ENCODE assay signal across 8 mouse cellular contexts in genomic region chr7:99355731-99356131, GRCm38 (mm10). TPM values are rescaled to one million over a fixed set of nuclear protein-coding genes. Genes with fewer than 3 reads are reported as not detected.
DNase-seq lines count a peak whose midpoint lies in the region; ATAC-seq and TF ChIP-seq lines count a peak whose summit lies in the region.

No protein-coding gene starts in this region.

- peaks cover 11% of the 10 kb centered on the region; the same call in 1 of the 2 replicates for H3K4me1 ChIP-seq in cerebellum, adult 2 months (ENCODE audit: control insufficient read depth, insufficient read depth, low read length)
- H3K4me1 ChIP-seq in forebrain, embryonic 13.5 days: peaks cover 79% of the 10 kb centered on the region
- peaks cover 44 to 63% of the 10 kb centered on the region in 2 experiments for H3K4me1 ChIP-seq in heart, embryonic 14.5 days (ENCODE audit: control insufficient read depth in 2 of 2, insufficient read depth in 2 of 2, low read length in 2 of 2)
- H3K4me1 ChIP-seq in kidney, postnatal 0 days (replicated peaks; ENCODE audit: insufficient read depth, low read length): peaks cover 49% of the 10 kb centered on the region
- peaks cover 2% of the 10 kb centered on the region for H3K4me1 ChIP-seq in liver, adult 2 months (ENCODE audit: control insufficient read depth, insufficient read depth, low read length)
- H3K4me1 ChIP-seq in neural tube, embryonic 12.5 days: peaks cover 71% of the 10 kb centered on the region

- no peak overlapping the region for H3K4me3 ChIP-seq in cerebellum, adult 2 months (replicated peaks; ENCODE audit: insufficient read depth, low read depth, low read length)
- H3K4me3 ChIP-seq in forebrain, embryonic 13.5 days: 0 out of 2 replicates have a peak overlapping the region, but pooled peaks have one; percentile 7
- peak overlapping the region; percentile 20 to 25 for H3K4me3 ChIP-seq in heart, embryonic 14.5 days (ENCODE audit: control insufficient read depth in 1 of 2, insufficient read depth in 1 of 2, low read depth in 1 of 2, low read length in 2 of 2)
- no peak overlapping the region for H3K4me3 ChIP-seq in kidney, postnatal 0 days (replicated peaks; ENCODE audit: low read depth, low read length)
- H3K4me3 ChIP-seq in liver, adult 2 months (ENCODE audit: insufficient read depth, low read depth, low read length): no peak overlapping the region
- H3K4me3 ChIP-seq in neural tube, embryonic 12.5 days: no peak overlapping the region

- peak; percentile 44 for ATAC-seq in forebrain, embryonic 13.5 days
- ATAC-seq in heart, embryonic 14.5 days (ENCODE audit: insufficient number of reproducible peaks, insufficient read depth, low FRiP score, low read depth): peak; percentile 24
- ATAC-seq in kidney, postnatal 0 days (replicated peaks; ENCODE audit: low FRiP score, low read depth): no peak
- no peak for ATAC-seq in neural tube, embryonic 12.5 days (ENCODE audit: low FRiP score, low read depth)

- 42% methylated on average over 7 of the region's 7 CpGs for WGBS in cerebellum, adult 2 months
- 2% methylated on average over 7 of the region's 7 CpGs for WGBS in forebrain, embryonic 13.5 days
- 3% methylated on average over 7 of the region's 7 CpGs for WGBS in heart, embryonic 14.5 days
- WGBS in kidney, postnatal 0 days: 12% methylated on average over 7 of the region's 7 CpGs
- 65% methylated on average over 7 of the region's 7 CpGs for WGBS in liver, adult 2 months
- 8% methylated on average over 7 of the region's 7 CpGs for WGBS in neural tube, embryonic 12.5 days

- peak; percentile 25 to 38 for DNase-seq in cerebellum, adult 2 months
- no peak for DNase-seq in cerebellum, postnatal 36 days
- DNase-seq in kidney, postnatal 0 days (ENCODE audit: low spot score): peak; percentile 97
- peak; percentile 8 for DNase-seq in liver, adult 2 months (ENCODE audit: extremely low read depth, low read depth, low spot score)
- DNase-seq in yolk sac, embryonic 10.5 days (ENCODE audit: low spot score): peak; percentile 90

- H3K27me3 ChIP-seq in cerebellum, adult 2 months (ENCODE audit: control insufficient read depth, insufficient read depth, low read length): no peaks in the 10 kb centered on the region
- H3K27me3 ChIP-seq in forebrain, embryonic 13.5 days: no peaks in the 10 kb centered on the region
- no peaks in the 10 kb centered on the region for H3K27me3 ChIP-seq in heart, embryonic 14.5 days (ENCODE audit: control insufficient read depth, insufficient read depth, low read length)
- H3K27me3 ChIP-seq in kidney, postnatal 0 days (ENCODE audit: insufficient read depth, low read length): no peaks in the 10 kb centered on the region
- H3K27me3 ChIP-seq in liver, adult 2 months (ENCODE audit: control insufficient read depth, insufficient read depth, low read length): no peaks in the 10 kb centered on the region
- H3K27me3 ChIP-seq in neural tube, embryonic 12.5 days (replicated peaks): no peaks in the 10 kb centered on the region

- no peak for TF ChIP-seq POLR2A in cerebellum, adult 2 months (IDR thresholded peaks at IDR 0.05; ENCODE audit: borderline replicate concordance, insufficient read depth, low read length)
- TF ChIP-seq POLR2A in liver, adult 2 months (IDR thresholded peaks at IDR 0.05; ENCODE audit: extremely low read depth, insufficient read depth, low read length): no peak

- H3K79me2 ChIP-seq in liver, adult 2 months (ENCODE audit: control insufficient read depth, insufficient read depth, low read length): no peaks in the 10 kb centered on the region

- peak overlapping the region; percentile 31 for H3K9ac ChIP-seq in forebrain, embryonic 13.5 days
- peak overlapping the region; percentile 76 for H3K9ac ChIP-seq in heart, embryonic 14.5 days (ENCODE audit: low read length)
- peak overlapping the region; percentile 9; the same call in 1 of the 2 replicates for H3K9ac ChIP-seq in kidney, postnatal 0 days (ENCODE audit: low read depth, low read length)
- no peak overlapping the region for H3K9ac ChIP-seq in liver, adult 2 months (ENCODE audit: low read depth, low read length)
- H3K9ac ChIP-seq in neural tube, embryonic 12.5 days: 0 out of 2 replicates have a peak overlapping the region, but pooled peaks have one; percentile 33

- H3K9me3 ChIP-seq in forebrain, embryonic 13.5 days (replicated peaks): no peaks in the 10 kb centered on the region
- no peaks in the 10 kb centered on the region for H3K9me3 ChIP-seq in heart, embryonic 14.5 days (ENCODE audit: control insufficient read depth, low read length)
- H3K9me3 ChIP-seq in kidney, postnatal 0 days (replicated peaks; ENCODE audit: low read length): no peaks in the 10 kb centered on the region
- H3K9me3 ChIP-seq in neural tube, embryonic 12.5 days: no peaks in the 10 kb centered on the region

- H3K27ac ChIP-seq in cerebellum, adult 2 months (ENCODE audit: insufficient read depth, low read length): no peak overlapping the region
- peak overlapping the region; percentile 90 for H3K27ac ChIP-seq in forebrain, embryonic 13.5 days
- peak overlapping the region; percentile 99 to 100 for H3K27ac ChIP-seq in heart, embryonic 14.5 days (replicated peaks in 1 of 2; ENCODE audit: control insufficient read depth in 1 of 2, insufficient read depth in 1 of 2, low read depth in 2 of 2, low read length in 2 of 2)
- H3K27ac ChIP-seq in kidney, postnatal 0 days: peak overlapping the region; percentile 87
- H3K27ac ChIP-seq in liver, adult 2 months (replicated peaks; ENCODE audit: insufficient read depth, low read depth, low read length): peak overlapping the region; percentile 23; the same call in 1 of the 2 replicates
- H3K27ac ChIP-seq in neural tube, embryonic 12.5 days: peak overlapping the region; percentile 59

- H3K36me3 ChIP-seq in forebrain, embryonic 13.5 days (ENCODE audit: poor library complexity, severe bottlenecking): no peaks in the 10 kb centered on the region
- peaks cover 7% of the 10 kb centered on the region; the same call in 1 of the 2 replicates for H3K36me3 ChIP-seq in heart, embryonic 14.5 days (ENCODE audit: control insufficient read depth, insufficient read depth, low read length)
- no peaks in the 10 kb centered on the region for H3K36me3 ChIP-seq in kidney, postnatal 0 days (ENCODE audit: insufficient read depth, low read length)
- H3K36me3 ChIP-seq in liver, adult 2 months (ENCODE audit: control insufficient read depth, insufficient read depth, low read length): no peaks in the 10 kb centered on the region
- H3K36me3 ChIP-seq in neural tube, embryonic 12.5 days: no peaks in the 10 kb centered on the region

- peak overlapping the region; percentile 42 for H3K4me2 ChIP-seq in forebrain, embryonic 13.5 days
- peak overlapping the region; percentile 67 for H3K4me2 ChIP-seq in heart, embryonic 14.5 days (ENCODE audit: low read length)
- H3K4me2 ChIP-seq in kidney, postnatal 0 days (ENCODE audit: low read length): peak overlapping the region; percentile 38
- peak overlapping the region; percentile 46 for H3K4me2 ChIP-seq in neural tube, embryonic 12.5 days (replicated peaks)

- no peak for TF ChIP-seq CTCF in cerebellum, adult 2 months (IDR thresholded peaks at IDR 0.05; ENCODE audit: borderline replicate concordance, insufficient read depth, low read depth, low read length)
- no peak for TF ChIP-seq CTCF in kidney, postnatal 0 days (IDR thresholded peaks at IDR 0.05; ENCODE audit: low read depth)
- no peak for TF ChIP-seq CTCF in liver, adult 2 months (IDR thresholded peaks at IDR 0.05; ENCODE audit: low read depth, low read length)

RNA-seq across cellular contexts. Expression of gene Serpinh1, which starts 2.7 kb away (rescaled TPM):
- 24.9 and 25.4 TPM in 2 replicates for polyA plus RNA-seq in cerebellum, adult 2 months (2012; rRNA removed)
- 261 and 291 TPM in 2 replicates for polyA plus RNA-seq in forebrain, embryonic 13.5 days (2015; fragmentation: Nextera tagmentation; extraction: Ambion mirVana)
- polyA plus RNA-seq in heart, embryonic 14.5 days (2014; fragmentation: Nextera tagmentation; extraction: Ambion mirVana): 401 and 427 TPM in 2 replicates
- 819 and 983 TPM in 2 replicates for polyA plus RNA-seq in kidney, postnatal 0 days (2015; fragmentation: Nextera tagmentation; extraction: Ambion mirVana)
- total RNA-seq in liver, adult 2 months (2014; rRNA removed): 16.2 and 22.2 TPM in 2 replicates
- polyA plus RNA-seq in liver, adult 2 months (2012; rRNA removed): 11.7 and 14.5 TPM in 2 replicates
- polyA plus RNA-seq in neural tube, embryonic 12.5 days (2016; fragmentation: Nextera tagmentation; extraction: Ambion mirVana): 640 and 651 TPM in 2 replicates

RNA-seq across cellular contexts. Expression of gene Gdpd5, which starts 25.5 kb away (rescaled TPM):
- 49.4 and 50.0 TPM in 2 replicates for polyA plus RNA-seq in cerebellum, adult 2 months (2012; rRNA removed)
- polyA plus RNA-seq in forebrain, embryonic 13.5 days (2015; fragmentation: Nextera tagmentation; extraction: Ambion mirVana): 28.1 and 32.8 TPM in 2 replicates
- 24.9 and 25.5 TPM in 2 replicates for polyA plus RNA-seq in heart, embryonic 14.5 days (2014; fragmentation: Nextera tagmentation; extraction: Ambion mirVana)
- 11.8 and 13.5 TPM in 2 replicates for polyA plus RNA-seq in kidney, postnatal 0 days (2015; fragmentation: Nextera tagmentation; extraction: Ambion mirVana)
- 0.28 and 0.67 TPM in 2 replicates for total RNA-seq in liver, adult 2 months (2014; rRNA removed)
- polyA plus RNA-seq in liver, adult 2 months (2012; rRNA removed): 0.71 and 1.7 TPM in 2 replicates
- 51.6 and 60.8 TPM in 2 replicates for polyA plus RNA-seq in neural tube, embryonic 12.5 days (2016; fragmentation: Nextera tagmentation; extraction: Ambion mirVana)

Comparison
In these comparisons a context has a peak if more than half of its experiments do, and no peak if none do; other contexts are left out.
1. DNase-seq: peak in cerebellum, adult 2 months (2 of 2), kidney, postnatal 0 days (single experiment), liver, adult 2 months (single experiment) and yolk sac, embryonic 10.5 days (single experiment); none in cerebellum, postnatal 36 days (0 of 2).
2. H3K4me3 ChIP-seq: peak in forebrain, embryonic 13.5 days (single experiment) and heart, embryonic 14.5 days (2 of 2); none in cerebellum, adult 2 months (single experiment), kidney, postnatal 0 days (single experiment), liver, adult 2 months (single experiment) and neural tube, embryonic 12.5 days (single experiment).
3. ATAC-seq: peak in forebrain, embryonic 13.5 days (single experiment) and heart, embryonic 14.5 days (single experiment); none in kidney, postnatal 0 days (single experiment) and neural tube, embryonic 12.5 days (single experiment).
4. Peak in every context shown above with its lines, with median percentiles within 50 percentile points of each other: H3K4me2 ChIP-seq.